Mouse (Mus musculus) liver, adult 2 months (tissue): ENCODE measurements around the gene Tprn. TPM values are rescaled to one million over a fixed set of nuclear protein-coding genes. Genes with fewer than 3 reads are reported as not detected.

Experiments
- DNase-seq: peaks from one replicate; pipeline ENCODE4 v3.0.0-alpha.2; 2011; ENCODE audit warnings: low read depth, low spot score; ENCODE audit errors: extremely low read depth
- H3K27ac ChIP-seq: fragments of 200-500 bp; replicated peaks from 2 replicates; pipeline ENCODE4 v1.5.1; 2012; ENCODE audit warnings: low read depth, mild to moderate bottlenecking, control low read depth, inconsistent platforms, low read length; ENCODE audit not compliant: insufficient read depth
- H3K27me3 ChIP-seq: fragments of 200-500 bp; 2 replicates; pipeline ENCODE4 v1.6.1; 2012; ENCODE audit warnings: mild to moderate bottlenecking, moderate library complexity, low read length, inconsistent platforms; ENCODE audit not compliant: control insufficient read depth, insufficient read depth
- H3K36me3 ChIP-seq: fragments of 200-500 bp; 2 replicates; pipeline ENCODE4 v1.6.1; 2012; ENCODE audit warnings: low read length, inconsistent platforms; ENCODE audit not compliant: control insufficient read depth, insufficient read depth
- H3K4me1 ChIP-seq: fragments of 200-500 bp; 2 replicates; pipeline ENCODE4 v1.6.1; 2011; ENCODE audit warnings: low read length; ENCODE audit not compliant: control insufficient read depth, insufficient read depth
- H3K4me3 ChIP-seq: fragments of 200-500 bp; 2 replicates; pipeline ENCODE4 v1.5.1; 2011; ENCODE audit warnings: low read depth, mild to moderate bottlenecking, control low read depth, low read length, moderate library complexity; ENCODE audit not compliant: insufficient read depth
- H3K79me2 ChIP-seq: fragments of 200-500 bp; 2 replicates; pipeline ENCODE4 v1.6.1; 2012; ENCODE audit warnings: inconsistent platforms, mild to moderate bottlenecking, low read length, moderate library complexity; ENCODE audit not compliant: control insufficient read depth, insufficient read depth
- H3K9ac ChIP-seq: fragments of 200-500 bp; 2 replicates; pipeline ENCODE4 v1.6.1; 2012; ENCODE audit warnings: low read depth, mild to moderate bottlenecking, control low read depth, inconsistent platforms, low read length
- CTCF ChIP-seq: fragments of 200-500 bp; IDR thresholded peaks from 2 replicates; pipeline ENCODE4 v1.5.1; 2011; ENCODE audit warnings: low read depth, low read length, control low read depth
- POLR2A ChIP-seq: fragments of 200-500 bp; IDR thresholded peaks from 2 replicates; pipeline ENCODE4 v1.6.1; 2011; ENCODE audit warnings: low read length, control low read depth; ENCODE audit not compliant: insufficient read depth; ENCODE audit errors: extremely low read depth
- WGBS: fragments of 180-500 bp; shearing (Covaris S2); methylation state at CpG from one replicate; pipeline ENCODE4 v1.1.7; 2018; 5-methylcytosine and 5-hydroxymethylcytosine counted together
- polyA plus RNA-seq: library from polyadenylated mRNA; depleted of rRNA; stranded (reverse); fragments of >200 nt; gene quantifications from 2 replicates; pipeline ENCODE4 v1.2.3, GENCODE M21; 2012
- total RNA-seq: library from RNA; depleted of rRNA; stranded (reverse); fragments of >200 nt; gene quantifications from 2 replicates; pipeline ENCODE4 v1.2.3, GENCODE M21; 2014

Tprn gene
- total and polyA plus RNA-seq, 2 experiments: 0.55 to 4.3 TPM

DNA sequence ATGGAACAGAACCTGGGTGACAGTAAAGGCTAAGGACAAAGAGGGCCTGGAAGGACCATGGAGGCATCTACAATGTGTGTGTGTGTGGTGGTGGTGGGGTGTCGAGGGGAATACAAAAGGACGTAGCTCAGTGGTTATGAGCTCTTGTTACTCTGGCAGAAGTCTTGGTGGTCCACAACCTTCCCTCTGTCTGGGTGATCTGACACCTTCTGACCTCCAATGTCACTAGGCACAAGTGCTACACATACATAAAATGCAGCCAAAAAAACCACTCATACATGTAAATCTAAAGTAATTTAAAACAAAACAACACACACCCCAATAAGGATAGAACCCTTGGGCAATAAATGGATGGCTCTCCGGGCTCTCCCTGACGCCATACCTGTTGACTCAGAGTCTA is 35.0 kb upstream of the Tprn start:
- TF ChIP-seq CTCF (no peak), POLR2A (no peak)
- WGBS: 95% methylated on average over 4 of the region's 4 CpGs
- Histone ChIP-seq H3K36me3 (no peaks in the 10 kb centered on the region; the same call in 1 of the 2 replicates), H3K4me1 (no peaks in the 10 kb centered on the region), H3K27ac (no peak overlapping the region), H3K9ac (no peak overlapping the region), H3K4me3 (no peak overlapping the region), H3K79me2 (no peaks in the 10 kb centered on the region; the same call in 1 of the 2 replicates), H3K27me3 (no peaks in the 10 kb centered on the region)
- DNase-seq: no peak

- no peaks in the 10 kb centered on the region for H3K27me3 ChIP-seq
- no peak overlapping the region for H3K27ac ChIP-seq
- no peak overlapping the region; the same call in 1 of the 2 replicates for H3K4me3 ChIP-seq
- H3K36me3 ChIP-seq: no peaks in the 10 kb centered on the region
- WGBS: 0% methylated on average over 7 of the region's 7 CpGs
- TF ChIP-seq CTCF: peak; percentile 99
- no peak for TF ChIP-seq POLR2A
- H3K79me2 ChIP-seq: no peaks in the 10 kb centered on the region; the same call in 1 of the 2 replicates
- no peak overlapping the region for H3K9ac ChIP-seq
- peak; percentile 77 for DNase-seq
- H3K4me1 ChIP-seq: no peaks in the 10 kb centered on the region
Observed at GRCm38 (mm10) chr2:25228431-25228889, 34.0 kb upstream of the Tprn start.

- Histone ChIP-seq H3K27me3 (no peaks in the 10 kb centered on the region), H3K27ac (no peak overlapping the region), H3K9ac (no peak overlapping the region), H3K4me3 (no peak overlapping the region), H3K79me2 (no peaks in the 10 kb centered on the region), H3K36me3 (no peaks in the 10 kb centered on the region), H3K4me1 (no peaks in the 10 kb centered on the region)
- 74% methylated on average over 6 of the region's 6 CpGs for WGBS
- TF ChIP-seq POLR2A: no peak
- no peak for DNase-seq
Observed at GRCm38 (mm10) chr2:25228995-25229530, 33.4 kb upstream of the Tprn start.

DNA sequence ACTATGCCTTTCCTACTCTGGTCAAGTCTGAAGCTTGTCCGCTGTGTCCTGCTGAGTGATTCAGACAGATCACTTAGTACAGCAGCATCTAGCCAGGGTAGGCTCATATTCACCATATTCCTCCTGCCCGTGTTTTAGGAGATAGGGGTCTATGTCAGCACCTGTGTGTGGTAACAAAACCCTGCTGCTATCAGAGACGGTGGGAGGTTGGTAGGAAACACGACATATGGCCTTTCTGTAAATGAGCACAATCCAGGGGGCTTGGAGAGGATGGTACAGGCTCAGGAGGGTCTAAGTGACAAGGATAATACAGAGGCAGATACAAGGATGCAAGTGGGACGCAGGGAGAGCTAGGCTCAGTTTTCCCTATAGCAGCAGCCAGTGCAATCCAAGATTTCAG is 32.8 kb upstream of the Tprn start:
- Histone ChIP-seq H3K36me3 (no peaks in the 10 kb centered on the region), H3K27ac (no peak overlapping the region), H3K27me3 (no peaks in the 10 kb centered on the region), H3K9ac (no peak overlapping the region), H3K4me3 (no peak overlapping the region), H3K79me2 (no peaks in the 10 kb centered on the region), H3K4me1 (no peaks in the 10 kb centered on the region)
- TF ChIP-seq CTCF: no peak
- TF ChIP-seq POLR2A: no peak
- 90% methylated on average over 5 of the region's 5 CpGs for WGBS
- DNase-seq: no peak

GRCm38 (mm10) chr2:25230581-25230980 is 31.8 kb upstream of the Tprn start:
- Histone ChIP-seq H3K27me3 (no peaks in the 10 kb centered on the region), H3K79me2 (no peaks in the 10 kb centered on the region), H3K9ac (no peak overlapping the region), H3K4me3 (no peak overlapping the region), H3K36me3 (no peaks in the 10 kb centered on the region), H3K27ac (no peak overlapping the region), H3K4me1 (no peaks in the 10 kb centered on the region)
- no peak for TF ChIP-seq CTCF
- no peak for TF ChIP-seq POLR2A
- DNase-seq: no peak
- WGBS: 93% methylated on average over 7 of the region's 7 CpGs

DNA sequence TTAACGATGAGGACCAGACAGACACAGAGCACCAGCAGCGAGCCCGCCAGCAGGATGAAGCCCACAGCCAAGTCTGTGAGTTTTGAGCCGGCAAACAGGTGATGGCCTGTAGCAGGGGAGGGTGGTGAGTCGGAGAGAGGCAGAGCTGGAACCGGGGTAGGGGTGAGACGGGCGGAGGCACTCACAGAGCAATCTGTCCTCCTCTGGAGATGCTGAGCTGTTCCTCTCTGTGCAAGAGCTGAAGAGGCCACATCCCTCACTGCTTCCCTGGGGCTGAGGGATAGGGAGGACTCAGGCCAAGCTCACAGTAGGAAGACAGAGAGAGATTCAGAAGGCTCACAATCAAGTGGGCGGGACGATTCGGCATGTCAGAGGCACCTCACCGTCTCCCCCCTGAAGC is 31.4 kb upstream of the Tprn start:
- no peaks in the 10 kb centered on the region for H3K79me2 ChIP-seq
- TF ChIP-seq CTCF (no peak), POLR2A (no peak)
- H3K4me1 ChIP-seq: no peaks in the 10 kb centered on the region
- H3K4me3 ChIP-seq: no peak overlapping the region
- H3K36me3 ChIP-seq: no peaks in the 10 kb centered on the region
- no peak overlapping the region for H3K9ac ChIP-seq
- no peak for DNase-seq
- H3K27ac ChIP-seq: no peak overlapping the region
- WGBS: 69% methylated on average over 12 of the region's 12 CpGs
- H3K27me3 ChIP-seq: no peaks in the 10 kb centered on the region
